21 mouse cellular contexts compared by ENCODE assay signal in genomic region chr15:98685926-98686325, GRCm38 (mm10). TPM values are rescaled to one million over a fixed set of nuclear protein-coding genes. Genes with fewer than 3 reads are reported as not detected.
DNase-seq lines count a peak whose midpoint lies in the region; TF ChIP-seq lines count a peak whose summit lies in the region.
"Had no signal": no experiment of that assay in that cellular context is flagged by ENCODE, and none has a peak within 500 bp of the region (broad histone marks: within the 10 kb centered on the region; RNA-seq: fewer than 3 reads in every experiment).

No protein-coding gene starts in this region.

- no peaks in the 10 kb centered on the region for H3K4me1 ChIP-seq in liver, adult 2 months (ENCODE audit: control insufficient read depth, insufficient read depth, low read length)
- H3K4me1 ChIP-seq in ES-Bruce4 (ENCODE audit: control insufficient read depth, insufficient read depth, low read length), result no peaks in the 10 kb centered on the region
- peaks cover 2% of the 10 kb centered on the region; the same call in 1 of the 2 replicates for H3K4me1 ChIP-seq in small intestine, adult 2 months (ENCODE audit: control insufficient read depth, insufficient read depth, insufficient read length, low read length)
- H3K4me1 ChIP-seq: limb, embryonic 13.5 days had no signal

- TF ChIP-seq EP300 in ES-Bruce4 (IDR thresholded peaks at IDR 0.05; ENCODE audit: insufficient read depth, low read depth, low read length), result no peak

- no peak overlapping the region for H3K9ac ChIP-seq in liver, adult 2 months (ENCODE audit: low read depth, low read length)
- H3K9ac ChIP-seq in ES-Bruce4 (ENCODE audit: low read depth, poor library complexity, severe bottlenecking), result no peak overlapping the region
- H3K9ac ChIP-seq: forebrain, embryonic 13.5 days; limb, embryonic 13.5 days had no signal

- H3K9me3 ChIP-seq in ES-Bruce4 (replicated peaks; ENCODE audit: control insufficient read depth, insufficient read depth, low read length, poor library complexity, severe bottlenecking), result no peaks in the 10 kb centered on the region
- H3K9me3 ChIP-seq: forebrain, embryonic 13.5 days; limb, embryonic 13.5 days; midbrain, embryonic 10.5 days had no signal

- DNase-seq in adrenal gland, postnatal 14 days, result peak; percentile 49
- no peak for DNase-seq in adrenal gland, postnatal 10 days
- DNase-seq in liver, adult 2 months (ENCODE audit: extremely low read depth, low read depth, low spot score), result peak; percentile 46
- no peak for DNase-seq in liver
- no peak for DNase-seq in left cerebral cortex, postnatal 36 days (ENCODE audit: low spot score in 2 of 2)
- no peak for DNase-seq in adrenal gland, postnatal 4 days (ENCODE audit: low spot score in 2 of 2)
- DNase-seq: adrenal gland, adult 8-10 months; B cell, adult 2 months; cerebellum, adult 11-12 months; heart, adult 18-20 months; heart, postnatal 14 days; kidney, postnatal 36 days; lung, postnatal 14 days; thymus, postnatal 25 days had no signal

- peak; percentile 45 for TF ChIP-seq CTCF in liver, adult 2 months (IDR thresholded peaks at IDR 0.05; ENCODE audit: low read depth, low read length)
- TF ChIP-seq CTCF in ES-Bruce4 (IDR thresholded peaks at IDR 0.05; ENCODE audit: low read depth, low read length), result peak; percentile 32
- TF ChIP-seq CTCF in small intestine, adult 2 months (IDR thresholded peaks at IDR 0.05; ENCODE audit: extremely low read depth, insufficient read length, insufficient replicate concordance, low read depth, low read length), result peak; percentile 10; the same call in 1 of the 2 replicates

- intact Hi-C loops in left cerebral cortex, postnatal 36 days (cut with DNase I), result no loop called here

- no peaks in the 10 kb centered on the region for H3K79me2 ChIP-seq in liver, adult 2 months (ENCODE audit: control insufficient read depth, insufficient read depth, low read length)

- H3K4me3 ChIP-seq in liver, adult 2 months (ENCODE audit: insufficient read depth, low read depth, low read length), result no peak overlapping the region
- no peak overlapping the region for H3K4me3 ChIP-seq in ES-Bruce4 (ENCODE audit: low read depth, low read length)
- H3K4me3 ChIP-seq in small intestine, adult 2 months (ENCODE audit: low read depth, low read length), result no peak overlapping the region
- H3K4me3 ChIP-seq: forebrain, embryonic 13.5 days; limb, embryonic 13.5 days; midbrain, embryonic 10.5 days; myocyte had no signal

- no peak for TF ChIP-seq POLR2A in liver, adult 2 months (IDR thresholded peaks at IDR 0.05; ENCODE audit: extremely low read depth, insufficient read depth, low read length)
- TF ChIP-seq POLR2A in ES-Bruce4 (IDR thresholded peaks at IDR 0.05; ENCODE audit: insufficient read depth, low read length), result no peak
- no peak for TF ChIP-seq POLR2A in small intestine, adult 2 months (IDR thresholded peaks at IDR 0.05; ENCODE audit: low read depth, low read length)

- H3K27me3 ChIP-seq in liver, adult 2 months (ENCODE audit: control insufficient read depth, insufficient read depth, low read length), result no peaks in the 10 kb centered on the region
- no peaks in the 10 kb centered on the region for H3K27me3 ChIP-seq in ES-Bruce4 (ENCODE audit: control insufficient read depth, insufficient read depth, low read length, poor library complexity, severe bottlenecking)
- 0 out of 2 replicates have a peak, but pooled peaks cover 2% of the 10 kb centered on the region for H3K27me3 ChIP-seq in small intestine, adult 2 months (ENCODE audit: control insufficient read depth, insufficient read depth, low read length)
- H3K27me3 ChIP-seq: forebrain, embryonic 13.5 days had no signal

- H3K27ac ChIP-seq in liver, adult 2 months (replicated peaks; ENCODE audit: insufficient read depth, low read depth, low read length), result no peak overlapping the region
- H3K27ac ChIP-seq in ES-Bruce4 (ENCODE audit: insufficient read depth, low read length), result no peak overlapping the region
- H3K27ac ChIP-seq in small intestine, adult 2 months (ENCODE audit: insufficient read depth, low read depth, low read length), result no peak overlapping the region
- H3K27ac ChIP-seq: forebrain, embryonic 13.5 days; limb, embryonic 13.5 days; midbrain, embryonic 10.5 days had no signal

- WGBS in liver, adult 2 months, result 66% methylated on average over 3 of the region's 3 CpGs
- WGBS in small intestine, adult 2 months, result 62% methylated on average over 3 of the region's 3 CpGs

- H3K36me3 ChIP-seq in liver, adult 2 months (ENCODE audit: control insufficient read depth, insufficient read depth, low read length), result no peaks in the 10 kb centered on the region
- H3K36me3 ChIP-seq in ES-Bruce4 (ENCODE audit: control insufficient read depth, insufficient read depth, low read length, poor library complexity, severe bottlenecking), result no peaks in the 10 kb centered on the region
- no peaks in the 10 kb centered on the region for H3K36me3 ChIP-seq in small intestine, adult 2 months (ENCODE audit: control insufficient read depth, insufficient read depth, low read length)
- H3K36me3 ChIP-seq: limb, embryonic 13.5 days; midbrain, embryonic 10.5 days had no signal

RNA-seq across cellular contexts. Expression of gene Rnd1, which starts 8.7 kb away (rescaled TPM):
- total RNA-seq in adrenal gland, postnatal 14 days (2021), result 2.1 and 3.6 TPM in 2 replicates
- 1 to 10 TPM; 1.9 to 2.3 TPM for total RNA-seq in adrenal gland, postnatal 10 days (2021)
- 20.0 and 23.2 TPM in 2 replicates for total RNA-seq in liver, adult 2 months (2014; rRNA removed)
- 7.4 and 21.3 TPM in 2 replicates for polyA plus RNA-seq in liver, adult 2 months (2012; rRNA removed)
- 3.4 and 3.7 TPM in 2 replicates for polyA plus RNA-seq in ES-Bruce4 (2011; ENCODE audit: insufficient read depth, insufficient read length, low read depth, missing spikeins)
- 1.6 and 2.2 TPM in 2 replicates for polyA plus RNA-seq in small intestine, adult 2 months (2012; rRNA removed)
- total RNA-seq in left cerebral cortex, postnatal 36 days (2021), result 10 to 100 TPM; 29.4 to 32.6 TPM
- 1 to 10 TPM; 1.1 to 1.9 TPM for total RNA-seq in adrenal gland, postnatal 4 days (2021)

RNA-seq across cellular contexts. Expression of gene Ccdc65, which starts 22.1 kb away (rescaled TPM):
- total RNA-seq in adrenal gland, postnatal 14 days (2021), result 0.96 and 0.98 TPM in 2 replicates
- total RNA-seq in adrenal gland, postnatal 10 days (2021), result under 1 TPM; 0.61 to 0.63 TPM
- not detected in 2 replicates for total RNA-seq in liver, adult 2 months (2014; rRNA removed)
- not detected in 2 replicates for polyA plus RNA-seq in liver, adult 2 months (2012; rRNA removed)
- polyA plus RNA-seq in ES-Bruce4 (2011; ENCODE audit: insufficient read depth, insufficient read length, low read depth, missing spikeins), result 0.85 TPM in 1 of 2 replicates, not detected in the other
- polyA plus RNA-seq in small intestine, adult 2 months (2012; rRNA removed), result 0.09 TPM in 1 of 2 replicates, not detected in the other
- total RNA-seq in left cerebral cortex, postnatal 36 days (2021), result 10 to 100 TPM; 12.5 to 14.4 TPM
- total RNA-seq in adrenal gland, postnatal 4 days (2021), result under 1 TPM; 0.48 to 0.87 TPM
- total RNA-seq: gastrocnemius, adult 18-20 months had no signal

RNA-seq across cellular contexts. Expression of gene Ddx23, which starts 23.2 kb away (rescaled TPM):
- total RNA-seq in adrenal gland, postnatal 14 days (2021), result 85.2 and 87.5 TPM in 2 replicates
- 10 to 100 TPM; 55.5 to 72.4 TPM for total RNA-seq in adrenal gland, postnatal 10 days (2021)
- total RNA-seq in liver, adult 2 months (2014; rRNA removed), result 27.6 and 33.9 TPM in 2 replicates
- 15.4 and 18.8 TPM in 2 replicates for polyA plus RNA-seq in liver, adult 2 months (2012; rRNA removed)
- 121 TPM in 2 replicates for polyA plus RNA-seq in ES-Bruce4 (2011; ENCODE audit: insufficient read depth, insufficient read length, low read depth, missing spikeins)
- 13.6 and 24.3 TPM in 2 replicates for polyA plus RNA-seq in small intestine, adult 2 months (2012; rRNA removed)
- 10 to 100 TPM; 80.2 to 82.7 TPM for total RNA-seq in left cerebral cortex, postnatal 36 days (2021)
- total RNA-seq in adrenal gland, postnatal 4 days (2021), result 10 to 100 TPM; 76.4 to 85.9 TPM

RNA-seq across cellular contexts. Expression of gene Fkbp11, which starts 42.1 kb away (rescaled TPM):
- 7.2 and 7.7 TPM in 2 replicates for total RNA-seq in adrenal gland, postnatal 14 days (2021)
- total RNA-seq in adrenal gland, postnatal 10 days (2021), result 10 to 100 TPM in 1 of 2 experiments, 1 to 10 TPM in 1; 8.8 to 11.9 TPM
- total RNA-seq in liver, adult 2 months (2014; rRNA removed), result 22.4 and 26.6 TPM in 2 replicates
- 12.2 and 22.4 TPM in 2 replicates for polyA plus RNA-seq in liver, adult 2 months (2012; rRNA removed)
- polyA plus RNA-seq in ES-Bruce4 (2011; ENCODE audit: insufficient read depth, insufficient read length, low read depth, missing spikeins), result 28.2 and 30.0 TPM in 2 replicates
- polyA plus RNA-seq in small intestine, adult 2 months (2012; rRNA removed), result 14.7 and 70.5 TPM in 2 replicates
- 1 to 10 TPM; 1.5 to 2.1 TPM for total RNA-seq in left cerebral cortex, postnatal 36 days (2021)
- 10 to 100 TPM; 15.9 to 19.1 TPM for total RNA-seq in adrenal gland, postnatal 4 days (2021)

RNA-seq across cellular contexts. Expression of gene Cacnb3, which starts 55.3 kb away (rescaled TPM):
- 12.0 and 18.2 TPM in 2 replicates for total RNA-seq in adrenal gland, postnatal 14 days (2021)
- 10 to 100 TPM; 12.6 to 18.8 TPM for total RNA-seq in adrenal gland, postnatal 10 days (2021)
- 0.27 and 0.28 TPM in 2 replicates for total RNA-seq in liver, adult 2 months (2014; rRNA removed)
- 0.75 and 0.86 TPM in 2 replicates for polyA plus RNA-seq in liver, adult 2 months (2012; rRNA removed)
- 16.8 and 18.7 TPM in 2 replicates for polyA plus RNA-seq in ES-Bruce4 (2011; ENCODE audit: insufficient read depth, insufficient read length, low read depth, missing spikeins)
- polyA plus RNA-seq in small intestine, adult 2 months (2012; rRNA removed), result 19.1 and 40.2 TPM in 2 replicates
- total RNA-seq in left cerebral cortex, postnatal 36 days (2021), result 100 to 1,000 TPM; 273 to 276 TPM
- total RNA-seq in adrenal gland, postnatal 4 days (2021), result 10 to 100 TPM; 28.6 to 34.5 TPM

Comparison
In these comparisons a context has a peak if more than half of its experiments do, and no peak if none do; other contexts are left out.
1. DNase-seq: peak in adrenal gland, postnatal 14 days (single experiment) and liver, adult 2 months (single experiment); none in adrenal gland, postnatal 10 days (single experiment), liver (single experiment), left cerebral cortex, postnatal 36 days (0 of 2) and adrenal gland, postnatal 4 days (0 of 2).
2. Peak in every context shown above with its lines, with median percentiles within 50 percentile points of each other: CTCF ChIP-seq.